Mouse (Mus musculus): ENCODE data around the gene Ttc13. TPM values are rescaled to one million over a fixed set of nuclear protein-coding genes. Genes with fewer than 3 reads are reported as not detected.

The Ttc13 gene
- total RNA-seq, 4 experiments from 2014 or later = 42.9 to 55.7 (median 47.1) TPM

DNA sequence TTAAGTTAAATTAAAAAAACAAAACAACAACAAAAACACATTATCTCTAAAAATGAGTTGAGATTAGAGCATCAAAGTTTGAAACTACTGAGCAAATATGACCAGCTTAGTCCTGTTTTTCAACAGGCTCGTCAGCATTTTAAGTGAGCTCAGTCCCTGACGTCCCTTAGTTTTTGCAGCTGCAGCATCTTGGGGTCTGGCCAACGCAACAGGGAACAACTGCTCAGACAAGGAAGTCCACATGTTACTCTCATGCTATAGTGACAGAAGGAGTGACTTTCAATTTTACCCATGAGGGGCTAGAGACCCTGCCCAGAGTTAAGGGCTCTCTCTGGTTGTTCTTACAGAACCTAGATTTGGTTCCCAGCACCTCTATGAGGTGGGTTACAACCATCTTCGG, 17.4 kb downstream of the Ttc13 start:
- no peak for DNase-seq (ENCODE audit: low spot score in 2 of 2)

DNA sequence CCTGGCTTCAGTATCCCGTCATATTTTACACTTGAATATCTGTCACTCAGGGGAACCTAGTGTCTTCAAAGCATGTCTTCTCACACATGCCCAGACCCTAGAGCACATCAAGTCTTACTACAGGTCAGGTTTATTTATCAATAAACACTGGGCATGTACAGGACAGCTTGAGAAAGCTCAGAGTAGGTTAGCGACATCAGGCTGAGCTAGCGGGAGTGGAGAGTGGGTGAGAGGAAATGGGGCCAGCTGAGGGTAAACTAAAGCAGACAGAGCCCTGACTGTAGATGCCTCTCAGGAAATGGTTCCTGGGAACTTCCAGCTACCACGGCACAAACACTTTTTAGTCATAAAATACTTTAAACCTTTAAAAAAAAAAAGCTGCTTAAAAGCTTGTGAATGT, 18.3 kb downstream of the Ttc13 start:
- DNase-seq (ENCODE audit: low spot score in 2 of 2) = no peak

DNA sequence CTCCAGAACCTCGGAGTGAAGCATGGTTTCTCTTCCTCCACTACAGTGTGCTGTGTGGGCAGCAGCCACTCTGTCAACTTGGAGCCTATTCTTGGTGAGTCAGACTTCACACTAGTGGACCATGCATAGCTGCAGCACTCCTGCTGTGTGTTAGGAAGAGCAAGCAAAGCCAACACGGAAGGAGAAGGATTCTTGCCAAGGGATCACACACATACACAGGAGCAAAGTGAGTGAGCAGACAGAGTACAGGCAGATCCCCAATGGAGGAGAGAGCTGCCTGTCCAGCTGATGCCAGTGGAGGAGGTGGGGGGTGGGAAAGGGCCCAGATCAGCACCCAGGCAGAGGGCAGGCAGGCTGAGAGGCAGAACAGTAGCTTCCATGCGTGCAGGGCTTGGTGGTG, 19.6 kb downstream of the Ttc13 start:
- no peak for DNase-seq (ENCODE audit: low spot score in 2 of 2)

DNA sequence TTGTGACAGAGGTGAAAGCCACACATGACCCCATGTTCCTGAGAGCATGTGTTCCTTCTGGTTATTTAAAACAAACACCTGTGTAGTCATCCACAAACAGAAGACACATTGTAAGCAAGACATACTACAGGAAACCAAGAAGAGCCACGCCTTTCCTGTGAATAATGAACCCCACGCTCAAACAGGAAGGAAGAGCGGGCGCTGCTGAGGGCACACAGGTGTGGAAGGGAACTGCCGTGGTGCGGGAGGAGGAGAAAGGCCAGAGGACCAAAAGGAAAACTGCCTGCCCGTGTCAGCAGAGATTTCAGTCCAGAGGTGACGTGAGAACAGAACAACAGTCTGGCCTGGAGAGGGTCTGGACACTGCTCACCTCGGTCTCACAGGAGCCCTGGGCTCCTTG, 20.8 kb downstream of the Ttc13 start:
- DNase-seq (ENCODE audit: low spot score in 2 of 2) = no peak

DNA sequence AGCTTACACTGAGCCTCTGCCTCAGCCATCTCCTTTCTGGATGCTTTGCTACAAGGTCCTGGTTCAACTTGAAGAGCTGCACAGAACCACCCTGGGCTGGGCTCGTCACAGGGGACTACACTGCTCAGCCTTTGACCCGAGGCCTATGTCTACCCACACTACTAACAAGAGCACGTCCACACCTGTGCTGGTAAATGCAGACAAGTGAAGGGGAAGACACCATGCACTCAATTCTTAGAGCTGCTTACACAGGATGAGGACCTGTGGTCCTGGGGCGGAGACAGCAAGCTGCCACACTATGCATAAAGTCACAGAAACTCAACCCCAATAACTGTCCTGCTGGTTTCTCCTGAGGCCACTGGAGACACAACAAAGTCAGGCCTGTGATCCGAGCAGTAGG, 21.5 kb downstream of the Ttc13 start:
- DNase-seq (ENCODE audit: low spot score in 2 of 2) = no peak

DNA sequence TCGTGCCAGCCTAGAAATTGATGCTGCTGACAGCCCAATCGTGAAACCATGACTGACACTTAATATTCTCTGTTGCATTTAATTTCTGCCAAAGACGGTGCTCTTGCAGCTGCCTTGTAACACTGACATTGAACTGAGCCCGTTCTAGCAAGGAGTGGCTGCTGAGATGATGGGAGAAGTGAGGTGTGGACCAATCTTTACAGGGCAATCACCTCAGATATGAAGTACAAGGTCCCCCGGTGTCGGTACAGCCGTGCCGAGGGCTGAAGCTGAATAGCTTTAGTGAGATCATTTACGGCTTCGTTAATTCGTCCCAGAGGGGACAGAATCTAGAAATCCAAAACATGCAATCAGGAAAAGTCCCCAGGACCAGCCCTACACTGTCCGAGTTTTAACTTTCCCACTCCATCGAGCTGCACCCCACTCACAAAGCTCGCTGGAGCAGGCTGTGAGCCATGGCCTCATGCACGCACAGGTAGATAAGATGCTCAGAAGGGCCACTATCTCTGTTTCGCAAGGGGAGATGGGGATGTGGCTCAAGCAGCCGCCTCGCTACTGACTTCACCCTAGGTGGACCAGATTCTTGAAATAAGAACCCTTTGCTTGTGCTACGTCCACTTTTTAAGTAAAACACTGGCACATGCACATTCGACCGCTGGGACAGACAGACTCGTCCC, 26.2 kb downstream of the Ttc13 start:
- DNase-seq (ENCODE audit: low spot score in 2 of 2) = no peak

DNA sequence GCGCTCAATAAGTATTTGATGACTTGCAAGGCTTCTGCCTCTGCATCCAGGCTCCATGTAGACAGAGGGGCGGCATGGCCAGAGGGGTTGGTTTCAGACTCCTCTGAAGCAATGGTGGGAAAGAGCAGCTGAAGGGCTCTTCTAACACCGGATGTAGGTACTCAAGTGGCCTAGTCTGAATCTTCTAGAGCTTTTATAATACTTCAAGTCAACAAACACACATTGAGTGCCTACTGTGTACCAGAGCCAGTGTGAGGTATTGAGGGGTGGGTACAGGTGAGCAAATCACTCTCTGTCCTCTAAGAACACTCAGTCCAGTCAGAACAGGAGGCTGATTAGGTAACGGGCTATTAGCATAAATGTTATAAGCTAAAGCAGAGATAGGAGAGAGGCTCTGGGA, 30.1 kb downstream of the Ttc13 start:
- DNase-seq (ENCODE audit: low spot score in 2 of 2) = no peak

DNA sequence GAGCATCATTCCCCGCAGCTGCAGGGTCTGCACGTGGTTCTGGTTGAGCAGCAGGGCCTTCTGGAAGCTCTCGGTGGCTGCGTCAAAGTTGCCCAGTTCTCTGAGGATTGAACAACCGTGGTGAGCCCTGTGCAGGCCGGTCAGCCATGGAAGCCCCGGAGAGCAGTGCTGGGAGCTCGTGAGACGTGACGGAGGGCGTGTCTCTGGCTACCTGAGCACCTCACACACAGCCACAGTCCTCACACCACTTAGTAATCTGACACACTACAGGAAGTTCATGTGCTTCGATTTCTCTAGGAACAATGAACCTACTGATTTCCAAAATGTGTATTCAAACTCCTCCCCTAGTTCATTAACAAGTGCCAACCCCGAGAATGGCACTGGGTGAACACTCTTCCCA, 32.9 kb downstream of the Ttc13 start:
- DNase-seq (ENCODE audit: low spot score in 2 of 2) = no peak

DNA sequence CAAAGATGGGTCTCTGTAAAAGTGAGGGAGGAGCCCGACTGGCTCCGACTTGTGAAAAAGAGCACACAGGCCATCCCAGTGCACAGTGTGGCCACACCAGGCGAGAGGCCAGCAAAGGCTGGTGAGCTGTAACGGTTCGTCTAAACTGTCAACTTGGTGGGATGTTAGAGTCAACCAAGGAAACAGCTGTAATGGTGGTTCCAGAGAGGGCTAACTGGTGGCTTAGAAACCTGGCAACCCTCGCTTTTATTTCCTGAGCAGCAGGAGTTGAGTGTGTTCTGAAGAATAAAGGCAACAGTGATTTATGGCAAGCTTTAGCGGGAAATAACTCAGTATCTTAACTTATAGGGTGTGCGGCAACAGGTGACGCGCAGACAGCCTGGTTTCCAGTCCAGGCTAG, 39.6 kb downstream of the Ttc13 start:
- no peak for DNase-seq (ENCODE audit: low spot score in 2 of 2)

DNA sequence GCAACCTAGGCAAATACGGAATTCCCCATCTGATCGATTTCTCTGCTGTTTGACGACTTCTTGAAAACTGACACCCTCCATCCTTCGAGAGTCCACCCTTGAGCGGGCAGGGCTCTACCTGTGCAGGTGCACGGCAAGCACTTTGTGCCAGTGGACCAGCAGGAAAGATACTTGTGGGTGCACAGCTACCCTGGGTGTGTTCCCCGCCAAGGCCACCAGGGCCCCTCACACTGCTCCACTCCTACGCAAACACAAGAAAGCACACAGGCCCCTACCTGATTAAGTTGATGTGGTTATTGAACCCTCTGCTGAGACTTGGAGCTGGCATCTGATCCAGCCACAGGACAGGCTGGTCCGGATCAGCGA, 40.0 kb downstream of the Ttc13 start:
- no peak for DNase-seq (ENCODE audit: low spot score in 2 of 2)

DNA sequence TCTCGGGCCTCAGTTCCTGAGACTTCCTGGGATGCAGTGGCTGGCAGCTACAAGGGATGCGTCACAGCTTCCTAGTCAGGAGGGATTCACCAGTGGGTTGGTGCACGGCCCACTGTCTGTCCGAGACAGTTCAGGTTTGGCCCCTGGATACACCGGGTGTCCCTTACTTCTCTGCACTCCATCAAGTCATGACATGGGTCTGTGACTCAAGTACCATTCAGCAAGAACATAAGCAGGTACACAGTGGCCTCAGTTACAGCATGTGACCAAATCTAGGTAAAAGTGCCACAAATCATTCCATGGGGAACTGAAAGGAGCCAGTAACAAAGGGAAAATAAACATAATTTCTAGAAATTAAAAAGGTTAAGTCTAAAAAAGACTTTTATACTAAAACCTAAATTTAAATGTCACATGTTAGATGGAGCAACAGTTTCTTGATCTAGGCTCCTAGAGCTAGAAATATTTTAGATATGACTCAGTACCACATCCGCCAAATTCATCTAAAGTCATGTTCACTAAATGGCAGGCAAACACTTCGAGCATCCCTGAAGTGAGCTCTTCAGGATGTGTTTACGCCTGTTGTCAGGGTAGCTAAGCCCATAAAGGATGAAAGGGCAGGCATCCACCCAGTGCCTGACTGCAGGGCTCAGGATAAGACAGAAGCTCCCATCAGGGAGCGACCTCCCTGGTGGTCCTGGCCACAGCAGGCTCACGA, 40.5 kb downstream of the Ttc13 start:
- no peak for DNase-seq (ENCODE audit: low spot score in 2 of 2)

DNA sequence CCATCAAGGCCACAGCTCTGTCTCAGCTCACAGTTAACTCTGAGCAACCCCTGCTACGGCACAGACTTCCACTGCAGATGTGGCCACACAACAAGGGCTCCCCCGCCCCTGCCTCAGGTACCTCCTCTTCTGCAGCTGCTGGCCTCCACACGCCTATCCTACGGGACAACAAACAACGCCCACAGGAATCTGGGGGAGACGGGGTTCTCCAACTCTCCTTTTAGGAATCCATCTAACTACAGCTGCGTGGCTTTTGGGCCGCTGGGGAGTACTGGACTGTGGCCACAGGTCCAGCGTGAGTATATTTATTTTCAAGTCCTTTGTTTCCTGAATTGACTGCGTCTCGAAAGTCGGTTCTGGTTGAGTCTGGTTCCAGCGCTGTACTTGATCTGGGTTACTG, 43.5 kb downstream of the Ttc13 start:
- no peak for DNase-seq (ENCODE audit: low spot score in 2 of 2)

DNA sequence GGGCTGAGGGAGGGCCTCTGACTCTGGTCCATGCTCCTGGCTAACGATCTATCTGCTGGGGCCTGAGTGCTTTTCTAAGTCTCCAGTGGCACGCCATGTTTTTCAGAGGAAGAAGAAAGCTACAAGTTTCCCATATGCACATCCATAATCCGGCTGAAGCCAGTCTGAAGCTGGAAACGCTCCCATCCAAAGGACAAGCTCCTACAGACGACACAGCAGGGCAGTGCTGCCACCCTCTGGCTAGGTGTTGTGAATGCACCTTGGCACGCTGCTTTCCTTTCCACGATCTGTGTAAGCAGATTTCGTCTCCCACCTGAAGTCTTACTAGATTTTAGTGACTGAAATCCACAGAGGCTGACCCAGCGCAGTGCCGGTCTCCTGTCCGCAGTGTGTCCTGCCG, 44.3 kb downstream of the Ttc13 start:
- DNase-seq (ENCODE audit: low spot score in 2 of 2) = peak; percentile 84 to 90

DNA sequence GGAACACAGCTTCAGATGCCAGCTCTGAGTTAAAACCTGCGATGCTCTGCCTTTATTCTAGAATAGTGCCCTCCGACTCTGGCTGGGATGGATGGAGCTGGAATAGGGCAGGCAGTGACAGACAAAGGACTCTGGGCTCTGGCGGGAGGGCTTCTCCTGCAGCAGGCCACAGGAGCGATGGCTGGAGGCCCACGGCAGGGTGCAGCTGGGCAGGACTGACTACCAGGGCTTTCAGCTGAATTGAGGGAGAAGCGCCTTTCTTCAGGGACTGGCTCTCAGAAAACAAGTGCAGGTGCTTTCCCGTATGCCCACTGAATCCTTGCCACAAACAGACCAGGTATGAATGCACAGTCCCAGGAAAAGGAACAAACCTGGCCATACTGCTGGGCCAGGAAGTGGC, 44.7 kb downstream of the Ttc13 start:
- DNase-seq (ENCODE audit: low spot score in 2 of 2) = peak in 1 of 2 experiments; percentile 38

DNA sequence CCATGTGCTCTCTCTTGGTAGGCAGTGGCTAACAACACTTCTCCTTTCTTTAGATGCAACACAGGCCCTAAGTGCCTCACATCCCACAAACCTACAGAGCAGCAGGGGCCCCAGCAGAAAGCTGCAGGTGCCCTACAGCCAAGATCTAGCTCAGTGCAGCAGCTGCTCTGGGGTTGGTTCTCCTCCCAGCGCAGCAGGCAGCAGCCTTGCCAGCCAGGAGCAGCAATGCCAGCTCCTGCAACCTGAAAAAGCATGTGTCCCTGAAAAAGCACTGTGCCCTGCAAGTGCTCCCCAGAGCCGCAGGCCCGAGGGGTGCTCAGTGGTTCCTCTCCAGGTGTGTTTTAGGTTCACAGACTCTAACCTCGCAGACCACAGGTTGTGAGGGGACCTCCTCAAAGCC, 45.1 kb downstream of the Ttc13 start:
- no peak for DNase-seq (ENCODE audit: low spot score in 2 of 2)

DNA sequence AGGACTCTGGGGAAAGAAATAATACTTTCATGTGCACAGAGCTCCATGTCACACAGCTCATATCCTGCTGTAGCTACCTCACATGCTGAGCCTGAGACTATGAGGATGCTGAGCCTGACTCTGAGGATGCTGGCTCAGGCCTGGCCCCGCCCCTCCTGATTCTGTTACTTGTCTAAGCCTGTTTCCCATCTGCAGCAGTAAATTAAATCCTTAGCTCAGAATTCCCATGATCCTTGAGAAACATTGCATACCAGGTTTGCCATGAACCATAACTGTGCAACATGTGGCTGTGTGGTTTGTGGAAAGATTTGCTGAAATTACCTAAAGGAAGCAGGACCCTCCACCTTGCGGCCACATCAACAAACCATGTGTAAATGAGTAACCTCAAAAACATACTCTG, 49.4 kb downstream of the Ttc13 start:
- DNase-seq (ENCODE audit: low spot score in 2 of 2) = no peak

DNA sequence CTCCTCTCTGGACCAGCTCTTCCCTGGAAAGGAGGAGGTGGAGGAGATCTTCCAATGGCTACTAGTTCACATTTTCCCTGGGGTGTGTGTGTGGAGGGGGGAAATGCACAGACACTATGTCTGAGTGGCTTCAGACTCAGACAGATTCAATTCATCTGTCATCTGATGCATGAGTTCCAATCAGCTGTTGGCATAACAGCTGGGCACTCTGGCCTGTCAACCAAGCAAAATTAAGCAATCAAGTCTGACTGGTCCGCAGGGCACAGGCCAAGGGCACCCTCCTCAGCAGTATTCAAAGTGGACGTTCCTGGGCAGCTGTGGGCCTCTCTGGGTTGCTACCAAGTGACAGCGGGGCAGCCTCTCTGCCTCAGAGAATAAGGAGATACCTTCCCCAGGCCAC, 53.0 kb downstream of the Ttc13 start:
- no peak for DNase-seq (ENCODE audit: low spot score in 2 of 2)

DNA sequence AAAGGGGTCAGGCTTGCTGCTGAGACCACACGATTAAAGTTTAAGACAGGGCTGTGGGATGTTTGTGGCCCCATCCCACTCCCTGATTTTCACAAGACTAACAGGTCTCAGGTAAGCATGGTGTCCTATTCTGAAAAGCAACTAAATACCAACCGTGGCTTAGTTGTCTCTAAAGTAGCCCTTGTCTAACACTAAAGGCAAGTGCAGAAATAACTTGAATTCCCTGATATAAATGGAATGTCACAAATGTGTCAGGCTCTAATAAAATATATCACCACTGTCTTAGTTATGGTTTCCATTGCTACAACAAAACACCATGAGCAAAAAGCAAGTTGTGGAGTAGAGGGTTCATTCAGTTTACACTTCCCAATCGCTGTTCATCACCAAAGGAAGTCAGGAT, 57.4 kb downstream of the Ttc13 start:
- no peak for DNase-seq (ENCODE audit: low spot score in 2 of 2)

DNA sequence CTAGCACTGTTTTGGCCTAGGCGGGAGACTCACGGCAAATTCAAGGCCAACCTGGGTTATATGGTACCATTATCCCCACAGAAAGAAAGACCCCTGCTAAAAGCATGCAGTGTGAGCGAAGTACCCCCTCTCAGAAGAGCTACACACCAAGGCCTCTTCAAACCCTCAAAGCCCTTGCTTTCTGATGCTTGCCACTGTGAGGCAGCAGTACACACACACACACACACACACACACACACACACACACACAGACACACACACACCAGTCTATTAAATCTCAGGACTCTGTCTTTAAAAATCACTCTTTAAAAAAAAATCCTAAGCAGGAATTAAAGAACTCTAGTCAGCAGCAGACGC, 57.9 kb downstream of the Ttc13 start:
- DNase-seq (ENCODE audit: low spot score in 2 of 2) = no peak

DNA sequence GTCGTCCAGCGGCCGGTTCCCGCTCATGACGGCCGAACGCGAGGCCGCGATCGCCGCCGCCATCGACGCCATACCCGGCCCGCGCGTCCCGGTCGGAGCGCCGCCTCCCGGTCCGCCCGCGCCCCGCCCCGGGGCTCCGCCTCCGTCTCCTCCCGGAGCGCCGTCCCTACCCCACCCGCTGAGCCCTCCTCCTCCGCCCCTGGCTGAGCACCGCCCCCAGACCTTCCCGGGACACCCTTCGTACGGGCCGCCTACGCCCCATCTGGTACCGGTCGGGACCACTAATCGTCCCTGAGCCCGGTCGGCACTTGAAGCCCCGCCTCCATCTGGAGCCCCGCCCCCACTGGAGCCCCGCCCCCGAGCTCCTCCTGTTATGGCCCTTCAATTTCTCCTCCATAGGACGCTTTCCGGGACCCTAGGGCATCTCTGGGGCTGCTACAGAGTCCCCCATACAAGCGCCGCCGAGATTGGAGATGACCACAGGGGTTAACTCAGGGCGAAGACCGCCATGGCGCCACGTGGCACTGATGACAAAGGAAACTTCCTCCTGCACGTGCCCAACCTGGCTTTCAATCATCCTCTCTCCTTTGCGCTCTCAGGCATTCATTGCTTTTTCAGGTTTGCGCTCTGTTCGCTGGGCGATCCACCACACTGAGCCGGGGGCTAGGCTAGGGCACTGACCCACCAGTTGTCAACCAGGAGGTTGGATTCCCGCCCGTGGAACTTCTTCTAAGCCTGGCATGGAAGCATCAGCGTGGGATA, 58.5 kb downstream of the Ttc13 start, which contains the start of gene 2310022B05Rik:
TSS of gene 2310022B05Rik (minus strand) at position 258 of the 762 bp plus-strand sequence.
- DNase-seq (ENCODE audit: low spot score in 2 of 2) = peak; percentile 81 to 85

DNA sequence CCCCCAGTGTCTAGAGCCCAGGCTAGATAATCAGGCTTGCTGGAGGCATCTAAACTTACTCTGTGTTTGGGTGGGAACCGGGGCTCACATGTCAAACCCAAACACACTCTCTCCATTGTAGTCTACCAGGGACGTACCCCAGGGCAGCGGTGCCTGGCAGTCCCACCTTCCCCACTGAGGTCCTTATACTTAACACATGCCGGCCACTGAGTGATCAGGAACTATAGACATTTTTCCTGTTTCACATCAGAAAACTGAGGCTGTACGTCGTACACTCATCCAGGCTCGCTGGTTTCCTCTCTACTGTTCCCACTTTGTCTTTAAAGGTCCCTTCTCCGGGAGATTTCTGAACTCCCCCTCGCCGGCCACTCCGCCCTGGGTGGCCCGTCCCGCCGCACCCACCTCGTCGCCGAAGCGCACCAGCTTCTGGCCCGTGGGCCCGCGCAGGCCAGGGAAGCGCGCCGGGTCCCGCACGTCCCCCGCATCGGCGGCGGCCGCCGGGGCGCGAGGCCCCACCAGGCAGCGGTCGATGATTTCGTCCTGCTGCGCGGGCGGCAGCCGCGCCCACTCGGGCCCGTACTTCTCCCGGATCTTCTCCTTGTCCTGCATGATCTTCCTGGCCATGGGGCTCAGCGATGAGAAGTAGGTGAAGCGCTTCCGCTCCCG, 59.2 kb downstream of the Ttc13 start:
- no peak for DNase-seq (ENCODE audit: low spot score in 2 of 2)

DNA sequence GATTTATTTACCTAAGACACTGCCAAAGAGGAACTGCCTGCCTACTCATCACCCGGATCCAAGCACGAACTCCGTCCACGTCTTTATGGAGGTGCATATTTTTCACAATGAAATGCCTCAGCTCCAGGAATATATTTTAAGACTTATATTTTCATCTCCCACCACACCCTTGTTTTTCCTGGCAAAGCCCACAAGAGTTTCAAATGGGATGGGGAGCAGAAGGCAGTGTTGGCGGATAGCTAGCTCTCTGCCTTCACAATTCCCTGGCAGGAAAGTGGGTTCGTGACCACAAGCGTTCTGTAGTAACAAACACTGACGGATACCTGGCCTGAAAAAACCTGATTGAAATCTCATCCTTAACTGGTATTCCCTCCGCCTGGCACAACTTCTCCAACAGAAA, 60.0 kb downstream of the Ttc13 start:
- DNase-seq (ENCODE audit: low spot score in 2 of 2) = no peak

Measured in layer of hippocampus, adult 8-10 months (tissue).